Mouse (Mus musculus) testis, adult 2 months (tissue): ENCODE measurements around the gene Rogdi. TPM values are rescaled to one million over a fixed set of nuclear protein-coding genes. Genes with fewer than 3 reads are reported as not detected.

ENCODE experiments used
- H3K27ac ChIP-seq: fragments of 200-500 bp; 2 replicates; pipeline ENCODE4 v1.5.1; 2012; ENCODE audit warnings: low read depth, low read length; ENCODE audit not compliant: control insufficient read depth, insufficient read depth
- H3K27me3 ChIP-seq: fragments of 200-500 bp; 2 replicates; pipeline ENCODE4 v1.6.1; 2012; ENCODE audit warnings: mild to moderate bottlenecking, low read length, moderate library complexity; ENCODE audit not compliant: control insufficient read depth, insufficient read depth
- H3K36me3 ChIP-seq: fragments of 200-500 bp; 2 replicates; pipeline ENCODE4 v1.6.1; 2012; ENCODE audit warnings: mild to moderate bottlenecking, low read length; ENCODE audit not compliant: control insufficient read depth, insufficient read depth
- H3K4me1 ChIP-seq: fragments of 200-500 bp; 2 replicates; pipeline ENCODE4 v1.6.1; 2012; ENCODE audit warnings: low read length; ENCODE audit not compliant: control insufficient read depth, insufficient read depth
- H3K4me3 ChIP-seq: fragments of 200-500 bp; 2 replicates; pipeline ENCODE4 v1.5.1; 2012; ENCODE audit warnings: low read depth, mild to moderate bottlenecking, low read length, moderate library complexity, mixed read lengths; ENCODE audit not compliant: control insufficient read depth
- CTCF ChIP-seq: fragments of 200-500 bp; IDR thresholded peaks from 2 replicates; pipeline ENCODE4 v1.5.1; 2012; ENCODE audit warnings: low read depth, mild to moderate bottlenecking, inconsistent platforms, low read length, moderate library complexity; ENCODE audit not compliant: control insufficient read depth, insufficient read depth, insufficient replicate concordance
- POLR2A ChIP-seq: fragments of 200-500 bp; IDR thresholded peaks from 2 replicates; pipeline ENCODE4 v1.6.1; 2012; ENCODE audit warnings: low read depth, mild to moderate bottlenecking, inconsistent platforms, low read length, moderate library complexity; ENCODE audit not compliant: control insufficient read depth
- polyA plus RNA-seq: library from polyadenylated mRNA; depleted of rRNA; stranded (reverse); fragments of >200 nt; gene quantifications from 2 replicates; pipeline ENCODE4 v1.2.3, GENCODE M21; 2012; rRNA removed

Rogdi gene
- polyA plus RNA-seq, 1 experiment = 305 TPM

DNA sequence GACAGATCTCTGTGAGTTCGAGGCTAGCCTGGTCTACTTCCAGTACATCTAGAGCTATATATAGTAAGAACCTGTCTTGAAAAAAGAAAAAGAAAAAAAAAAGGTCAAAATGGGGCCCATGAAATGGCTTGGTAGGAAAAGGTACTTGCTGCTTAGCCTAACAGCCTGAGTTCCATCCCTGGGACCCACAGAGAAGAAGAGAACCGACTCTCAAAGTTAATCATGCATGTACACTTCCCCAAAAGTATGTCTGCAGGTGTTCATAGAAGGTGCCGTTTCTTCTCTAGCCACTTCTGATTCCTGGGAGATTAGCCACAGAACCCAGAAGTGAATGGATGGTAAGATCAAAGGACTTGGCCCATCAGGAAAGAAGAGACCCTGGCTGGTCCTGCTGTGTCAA, 44.9 kb downstream of the Rogdi start:
- Histone ChIP-seq H3K4me3 (no peak overlapping the region), H3K27ac (no peak overlapping the region), H3K27me3 (no peaks in the 10 kb centered on the region), H3K4me1 (peaks cover 3% of the 10 kb centered on the region), H3K36me3 (peaks cover 3% of the 10 kb centered on the region)
- TF ChIP-seq CTCF (no peak), POLR2A (no peak)

DNA sequence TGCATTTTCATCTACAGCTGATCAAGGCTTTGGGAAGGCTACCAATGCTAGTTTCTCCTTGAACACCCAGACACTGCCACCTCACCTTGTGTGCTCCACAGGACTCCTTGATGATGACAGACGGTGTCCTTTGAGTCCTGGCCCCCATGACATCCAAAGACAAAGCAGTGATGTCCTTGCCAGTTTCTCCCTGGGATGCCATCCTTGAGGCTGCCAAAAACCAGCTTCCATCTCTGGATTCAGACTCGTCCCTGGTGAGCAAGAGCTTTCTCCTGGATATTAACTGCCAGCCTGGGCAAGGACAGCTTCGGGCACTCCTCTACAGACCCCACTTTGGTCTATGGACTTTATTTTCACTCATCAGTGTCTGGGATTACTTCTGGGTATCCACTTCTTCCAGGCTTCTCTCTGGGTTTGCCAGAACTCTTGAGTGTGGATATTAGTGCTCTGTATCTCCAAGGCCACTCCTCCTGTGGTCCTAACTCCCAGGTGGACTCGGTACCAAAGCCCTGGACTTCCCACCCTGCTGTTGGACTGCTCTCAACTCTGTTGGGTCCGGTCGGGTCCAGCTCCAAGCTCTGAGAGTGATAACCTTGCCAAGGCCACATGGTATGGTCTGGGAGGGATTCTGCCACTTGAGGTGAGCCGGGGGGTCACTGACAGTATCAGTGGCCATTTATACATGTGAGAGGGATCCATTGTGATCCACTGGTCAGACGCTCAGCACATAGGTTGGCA, 47.8 kb downstream of the Rogdi start:
- Histone ChIP-seq H3K36me3 (peaks cover 3% of the 10 kb centered on the region), H3K27me3 (no peaks in the 10 kb centered on the region), H3K4me1 (peaks cover 9% of the 10 kb centered on the region), H3K27ac (no peak overlapping the region), H3K4me3 (peak overlapping the region; percentile 75)
- no peak for TF ChIP-seq CTCF
- TF ChIP-seq POLR2A = no peak

- Histone ChIP-seq H3K36me3 (peaks cover 3% of the 10 kb centered on the region), H3K4me1 (peaks cover 9% of the 10 kb centered on the region), H3K27me3 (no peaks in the 10 kb centered on the region), H3K4me3 (peak overlapping the region; percentile 100), H3K27ac (peak overlapping the region; percentile 95)
- TF ChIP-seq CTCF (no peak), POLR2A (no peak)
Measured at GRCm38 (mm10) chr16:4964731-4965391, 48.5 kb downstream of the Rogdi start.

DNA sequence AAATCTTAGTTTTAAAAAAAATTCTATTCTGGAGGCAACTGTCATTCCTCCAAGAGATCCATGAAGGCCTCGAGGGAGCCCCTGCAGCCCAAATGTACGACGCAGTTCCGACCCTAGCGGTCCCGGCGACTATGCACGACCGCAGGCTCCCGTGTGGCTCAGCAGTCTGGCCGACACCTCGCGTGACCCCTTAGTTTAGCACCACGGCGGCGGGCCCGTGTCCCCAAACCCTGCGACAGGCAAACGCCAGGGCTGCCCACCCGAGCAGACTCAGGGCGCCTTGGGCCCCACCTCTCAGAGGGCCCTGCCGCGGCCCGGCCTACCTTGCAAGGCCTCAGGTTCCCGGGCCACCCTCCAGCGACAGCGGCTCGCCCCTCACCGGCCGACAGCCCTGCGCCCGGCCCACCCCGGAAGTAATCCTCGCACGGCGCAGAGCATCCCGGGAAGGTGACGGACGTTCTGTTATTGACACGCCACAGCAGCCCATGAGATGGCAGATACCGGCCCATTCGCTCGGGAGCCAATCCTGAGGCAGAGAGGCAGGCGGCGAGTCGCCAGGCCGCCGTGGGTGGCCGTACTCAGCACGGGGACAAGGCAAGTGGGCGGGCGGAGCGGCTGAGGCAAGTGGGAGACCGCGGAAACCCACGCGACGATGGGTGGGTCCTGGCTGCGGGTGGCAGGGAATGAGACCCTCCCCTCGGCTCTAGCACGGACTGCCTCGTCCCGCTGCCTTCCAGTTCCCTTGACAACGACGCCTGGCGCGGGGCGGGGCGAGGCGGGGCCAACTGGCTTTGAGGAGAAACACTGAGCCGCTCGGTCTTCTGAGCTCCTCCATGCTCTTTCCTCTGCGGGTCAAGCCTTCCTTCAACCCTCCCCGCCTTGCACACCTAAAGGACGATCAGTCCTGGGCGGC, 49.3 kb downstream of the Rogdi start, which contains the start of gene Anks3:
Gene Anks3 (minus strand): TSS at position 409 of the 913 bp plus-strand sequence.
- Histone ChIP-seq H3K27ac (peak within 1 kb of the TSS; percentile 95), H3K4me1 (peaks cover 9% of the 10 kb centered on the region), H3K27me3 (no peaks in the 10 kb centered on the region), H3K36me3 (peaks cover 1% of the 10 kb centered on the region), H3K4me3 (peak within 1 kb of the TSS; percentile 100)
- TF ChIP-seq POLR2A (peak; percentile 62), CTCF (no peak)

DNA sequence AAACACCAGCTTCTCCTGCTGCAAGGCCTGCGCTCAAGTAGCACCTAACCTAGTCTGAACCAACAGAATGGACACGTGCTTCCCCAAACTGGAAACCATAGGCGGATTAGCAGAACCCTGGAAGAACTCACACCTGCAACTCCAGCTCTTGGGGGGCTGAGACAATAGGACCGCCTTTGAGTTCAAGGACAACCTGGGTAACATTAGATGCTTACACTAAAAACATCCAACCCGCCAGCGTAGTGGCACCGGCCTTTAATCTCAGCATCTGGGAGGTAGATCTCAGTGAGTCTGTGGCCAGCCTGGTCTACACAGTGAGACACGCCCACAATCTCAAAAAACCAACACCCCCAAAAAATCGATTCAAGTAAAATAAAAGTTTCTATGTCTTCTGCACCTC, 50.0 kb downstream of the Rogdi start:
- H3K27me3 ChIP-seq = no peaks in the 10 kb centered on the region
- peak overlapping the region; percentile 100 for H3K4me3 ChIP-seq
- TF ChIP-seq POLR2A (no peak), CTCF (no peak)
- peak overlapping the region; percentile 68 for H3K27ac ChIP-seq
- peaks cover 9% of the 10 kb centered on the region for H3K4me1 ChIP-seq
- H3K36me3 ChIP-seq = peaks cover 1% of the 10 kb centered on the region

DNA sequence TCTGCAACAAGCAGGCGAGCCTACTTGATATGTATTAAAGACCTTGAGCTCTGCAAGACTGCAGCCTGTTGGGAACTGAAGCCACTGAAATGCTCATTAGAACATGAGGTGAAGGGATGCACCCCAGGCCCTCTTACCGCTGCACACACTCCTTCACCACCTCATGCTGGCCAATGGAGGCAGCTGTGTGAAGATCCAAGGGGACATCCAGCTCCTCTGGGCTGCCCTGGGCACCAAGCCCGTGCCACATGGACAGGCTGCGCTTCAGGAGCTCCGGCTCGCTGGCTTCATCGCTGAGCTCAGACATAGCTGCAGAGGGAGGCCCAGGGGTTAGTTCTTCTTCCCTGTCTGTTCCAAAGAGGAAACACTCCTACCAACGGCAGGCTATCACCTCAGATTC, 53.1 kb downstream of the Rogdi start:
- H3K36me3 ChIP-seq = no peaks in the 10 kb centered on the region
- no peak for TF ChIP-seq CTCF
- no peak for TF ChIP-seq POLR2A
- no peak overlapping the region for H3K4me3 ChIP-seq
- no peaks in the 10 kb centered on the region for H3K27me3 ChIP-seq
- H3K27ac ChIP-seq = no peak overlapping the region
- peaks cover 9% of the 10 kb centered on the region for H3K4me1 ChIP-seq

Other genes with a start within 250 kb of the Rogdi start
- gene Cdip1, start 223.3 kb downstream of the Rogdi start, polyA plus RNA-seq = 55.2 and 57.0 TPM in 2 replicates
- 55.3 and 61.1 TPM in 2 replicates for gene 4930562C15Rik, start 178.1 kb downstream of the Rogdi start, polyA plus RNA-seq
- 65.2 and 75.6 TPM in 2 replicates for gene Ubald1, start 133.2 kb downstream of the Rogdi start, polyA plus RNA-seq
- 29.1 and 29.6 TPM in 2 replicates for gene Mgrn1, start 127.3 kb downstream of the Rogdi start, polyA plus RNA-seq
- gene Nudt16l1, start 74.8 kb downstream of the Rogdi start, polyA plus RNA-seq = 43.1 and 44.3 TPM in 2 replicates
- gene Anks3, start 49.3 kb downstream of the Rogdi start, polyA plus RNA-seq = 39.3 and 41.5 TPM in 2 replicates
- gene Sept12, start 15.7 kb downstream of the Rogdi start, polyA plus RNA-seq = 558 and 561 TPM in 2 replicates
- gene Smim22, start 6.3 kb downstream of the Rogdi start, polyA plus RNA-seq = 1.7 and 4.3 TPM in 2 replicates
- 44.5 and 45.3 TPM in 2 replicates for gene Glyr1, start 36.3 kb upstream of the Rogdi start, polyA plus RNA-seq
- gene Ubn1, start 36.5 kb upstream of the Rogdi start, polyA plus RNA-seq = 26.8 and 28.4 TPM in 2 replicates
- 0.16 and 0.45 TPM in 2 replicates for gene Ppl, start 118.9 kb upstream of the Rogdi start, polyA plus RNA-seq
- gene Sec14l5, start 133.6 kb upstream of the Rogdi start, polyA plus RNA-seq = 0.06 and 0.07 TPM in 2 replicates
- 11.4 and 13.1 TPM in 2 replicates for gene Nagpa, start 190.5 kb upstream of the Rogdi start, polyA plus RNA-seq
- 15.1 and 21.7 TPM in 2 replicates for gene AU021092, start 208.7 kb upstream of the Rogdi start, polyA plus RNA-seq
- 21.3 and 26.0 TPM in 2 replicates for gene Alg1, start 220.1 kb upstream of the Rogdi start, polyA plus RNA-seq
- 51.9 and 53.9 TPM in 2 replicates for gene Eef2kmt, start 242.4 kb upstream of the Rogdi start, polyA plus RNA-seq